8 mouse cellular contexts compared by ENCODE assay signal in the genomic region with DNA sequence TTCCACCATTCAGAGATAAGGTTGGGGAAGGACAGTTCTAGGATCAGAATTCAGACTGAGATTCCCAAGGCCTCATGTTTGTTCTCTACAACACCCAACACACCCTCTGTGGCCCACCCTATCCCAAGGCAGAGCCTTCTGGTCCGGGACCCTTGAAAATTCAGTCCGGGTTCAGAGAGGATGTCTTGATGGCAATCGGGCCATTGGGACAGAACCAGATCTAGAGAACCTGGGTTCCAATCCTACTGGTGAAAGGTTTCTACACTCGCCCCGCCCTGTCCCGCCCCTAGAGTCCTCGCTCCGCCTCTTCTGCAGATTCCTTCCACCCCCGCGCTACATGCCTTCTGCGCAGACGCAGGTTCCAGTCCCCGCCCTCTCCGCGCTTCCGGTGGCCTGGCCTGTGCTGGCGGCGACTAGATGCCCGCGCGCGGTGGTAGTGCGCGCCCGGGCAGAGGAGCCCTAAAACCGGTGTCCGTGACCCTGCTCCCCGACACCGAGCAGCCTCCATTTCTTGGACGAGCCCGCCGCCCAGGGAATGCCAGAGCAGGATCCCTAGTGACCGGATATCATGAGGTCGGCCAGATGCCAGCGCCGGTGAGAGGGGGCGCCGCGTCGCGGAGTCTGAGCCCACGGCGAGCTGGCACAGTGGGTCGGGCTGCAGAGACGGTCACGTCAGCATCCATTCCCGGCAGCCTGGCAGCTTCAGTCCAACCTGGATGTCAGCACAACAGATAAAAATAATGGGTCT. TPM values are rescaled to one million over a fixed set of nuclear protein-coding genes. Genes with fewer than 3 reads are reported as not detected.
DNase-seq lines count a peak whose midpoint lies in the region; ATAC-seq and TF ChIP-seq lines count a peak whose summit lies in the region.

TSS of gene Mpg (plus strand) at position 382 of the 748 bp plus-strand sequence.

- peaks cover 2% of the 10 kb centered on the region; the same call in 1 of the 2 replicates for H3K36me3 ChIP-seq in embryonic facial prominence, embryonic 11.5 days (replicated peaks; ENCODE audit: control insufficient read depth, insufficient read depth, low read depth, low read length)
- H3K36me3 ChIP-seq in limb, embryonic 14.5 days (ENCODE audit: control insufficient read depth, insufficient read depth, low read length), result peaks cover 23% of the 10 kb centered on the region
- peaks cover 4% of the 10 kb centered on the region; the same call in 1 of the 2 replicates for H3K36me3 ChIP-seq in midbrain, embryonic 16.5 days (ENCODE audit: control insufficient read depth, insufficient read depth, low read length)
- peaks cover 5% of the 10 kb centered on the region for H3K36me3 ChIP-seq in spleen, adult 2 months (ENCODE audit: control insufficient read depth, insufficient read depth, low read length)

- no peaks in the 10 kb centered on the region for H3K27me3 ChIP-seq in embryonic facial prominence, embryonic 11.5 days (ENCODE audit: control insufficient read depth, insufficient read depth, low read length)
- H3K27me3 ChIP-seq in limb, embryonic 14.5 days (ENCODE audit: control insufficient read depth, insufficient read depth, low read length), result no peaks in the 10 kb centered on the region
- peaks cover 22% of the 10 kb centered on the region for H3K27me3 ChIP-seq in midbrain, embryonic 16.5 days (ENCODE audit: control insufficient read depth, insufficient read depth, low read depth, low read length)
- H3K27me3 ChIP-seq in spleen, adult 2 months (ENCODE audit: control insufficient read depth, insufficient read depth, low read length), result peaks cover 9% of the 10 kb centered on the region

- H3K4me2 ChIP-seq in embryonic facial prominence, embryonic 11.5 days (ENCODE audit: low read depth, low read length), result peak within 1 kb of the TSS; percentile 82
- H3K4me2 ChIP-seq in limb, embryonic 14.5 days (replicated peaks; ENCODE audit: low read depth, low read length, severe bottlenecking), result peak within 1 kb of the TSS; percentile 87
- H3K4me2 ChIP-seq in midbrain, embryonic 16.5 days (ENCODE audit: low read length), result peak within 1 kb of the TSS; percentile 81

- peak; percentile 83 for DNase-seq in 3T3-L1 (ENCODE audit: low read depth, low spot score)
- DNase-seq in adrenal gland, postnatal 14 days, result peak; percentile 96
- DNase-seq in embryonic facial prominence, embryonic 11.5 days (ENCODE audit: low spot score), result peak; percentile 88
- DNase-seq in heart, adult 11 months, result peak; percentile 99
- peak; percentile 90 for DNase-seq in kidney, adult 18-20 months
- peak; percentile 86 for DNase-seq in limb, embryonic 14.5 days (ENCODE audit: low spot score)
- DNase-seq in spleen, adult 2 months (ENCODE audit: low read depth in 1 of 2, low spot score in 2 of 2), result peak; percentile 71 to 90

- ATAC-seq in embryonic facial prominence, embryonic 11.5 days (replicated peaks; ENCODE audit: insufficient number of reproducible peaks, low FRiP score, low TSS enrichment, low read depth), result peak; percentile 63
- peak; percentile 79 for ATAC-seq in limb, embryonic 14.5 days (ENCODE audit: low FRiP score, low read depth)
- peak; percentile 86 for ATAC-seq in midbrain, embryonic 16.5 days

- H3K9me3 ChIP-seq in embryonic facial prominence, embryonic 11.5 days (replicated peaks; ENCODE audit: control insufficient read depth, low read length), result no peaks in the 10 kb centered on the region
- H3K9me3 ChIP-seq in limb, embryonic 14.5 days (ENCODE audit: control insufficient read depth, low read length), result no peaks in the 10 kb centered on the region
- H3K9me3 ChIP-seq in midbrain, embryonic 16.5 days (replicated peaks; ENCODE audit: control insufficient read depth, low read length, poor library complexity, severe bottlenecking), result no peaks in the 10 kb centered on the region

- TF ChIP-seq POLR2A in limb, embryonic 14.5 days (IDR thresholded peaks at IDR 0.05; ENCODE audit: borderline replicate concordance, extremely low read depth, insufficient read depth, insufficient read length), result peak; percentile 96
- TF ChIP-seq POLR2A in spleen, adult 2 months (IDR thresholded peaks at IDR 0.05; ENCODE audit: low read depth, low read length), result peak; percentile 94

- H3K27ac ChIP-seq in embryonic facial prominence, embryonic 11.5 days (replicated peaks; ENCODE audit: low read depth, low read length), result 0 out of 2 replicates have a peak within 1 kb of the TSS, but pooled peaks have one; percentile 54
- H3K27ac ChIP-seq in limb, embryonic 14.5 days (replicated peaks; ENCODE audit: low read depth, low read length), result peak within 1 kb of the TSS; percentile 88
- H3K27ac ChIP-seq in midbrain, embryonic 16.5 days (ENCODE audit: low read length), result peak within 1 kb of the TSS; percentile 83
- H3K27ac ChIP-seq in spleen, adult 2 months (ENCODE audit: insufficient read depth, low read length), result peak within 1 kb of the TSS; percentile 76

- TF ChIP-seq CTCF in spleen, adult 2 months (IDR thresholded peaks at IDR 0.05; ENCODE audit: extremely low read depth, insufficient read depth, insufficient read length, insufficient replicate concordance), result no peak

- peak within 1 kb of the TSS; percentile 78 for H3K9ac ChIP-seq in embryonic facial prominence, embryonic 11.5 days (replicated peaks; ENCODE audit: low read length)
- H3K9ac ChIP-seq in limb, embryonic 14.5 days (ENCODE audit: low read depth, low read length, severe bottlenecking), result peak within 1 kb of the TSS; percentile 81
- peak within 1 kb of the TSS; percentile 89 for H3K9ac ChIP-seq in midbrain, embryonic 16.5 days (ENCODE audit: low read depth, low read length)

- 3% methylated on average over 47 of the region's 47 CpGs for WGBS in embryonic facial prominence, embryonic 11.5 days
- WGBS in limb, embryonic 14.5 days, result 3% methylated on average over 44 of the region's 47 CpGs
- WGBS in midbrain, embryonic 16.5 days, result 4% methylated on average over 47 of the region's 47 CpGs
- 4% methylated on average over 47 of the region's 47 CpGs for WGBS in spleen, adult 2 months

- H3K4me3 ChIP-seq in embryonic facial prominence, embryonic 11.5 days (ENCODE audit: low read depth, low read length), result peak within 1 kb of the TSS; percentile 68
- peak within 1 kb of the TSS; percentile 68 for H3K4me3 ChIP-seq in limb, embryonic 14.5 days (replicated peaks; ENCODE audit: low read length)
- peak within 1 kb of the TSS; percentile 69 for H3K4me3 ChIP-seq in midbrain, embryonic 16.5 days (ENCODE audit: low read depth, low read length)
- peak within 1 kb of the TSS; percentile 86 for H3K4me3 ChIP-seq in spleen, adult 2 months (ENCODE audit: extremely low read depth, insufficient read depth, insufficient read length)

- H3K4me1 ChIP-seq in embryonic facial prominence, embryonic 11.5 days (ENCODE audit: control insufficient read depth, insufficient read depth, low read length), result peaks cover 9% of the 10 kb centered on the region; the same call in 1 of the 2 replicates
- H3K4me1 ChIP-seq in limb, embryonic 14.5 days (ENCODE audit: control insufficient read depth, insufficient read depth, low read length), result peaks cover 40% of the 10 kb centered on the region
- peaks cover 22% of the 10 kb centered on the region for H3K4me1 ChIP-seq in midbrain, embryonic 16.5 days (ENCODE audit: control insufficient read depth, insufficient read depth, low read length)
- H3K4me1 ChIP-seq in spleen, adult 2 months (ENCODE audit: control insufficient read depth, insufficient read depth, insufficient read length), result peaks cover 19% of the 10 kb centered on the region

RNA-seq across cellular contexts. Expression of gene Mpg, which starts in this region (rescaled TPM):
- 15.3 and 21.3 TPM in 2 replicates for total RNA-seq in adrenal gland, postnatal 14 days (2021)
- 29.6 and 30.9 TPM in 2 replicates for polyA plus RNA-seq in embryonic facial prominence, embryonic 11.5 days (2014; fragmentation: Nextera tagmentation; extraction: Ambion mirVana)
- 27.1 and 27.9 TPM in 2 replicates for polyA plus RNA-seq in limb, embryonic 14.5 days (2012; rRNA removed)
- 40.1 and 43.9 TPM in 2 replicates for polyA plus RNA-seq in limb, embryonic 14.5 days (2014; fragmentation: Nextera tagmentation; extraction: Ambion mirVana)
- 36.1 and 41.7 TPM in 2 replicates for polyA plus RNA-seq in midbrain, embryonic 16.5 days (2015; fragmentation: Nextera tagmentation; extraction: Ambion mirVana)
- polyA plus RNA-seq in spleen, adult 2 months (2012; rRNA removed), result 10.4 and 11.1 TPM in 2 replicates

Comparison
In these comparisons a context has a peak if more than half of its experiments do, and no peak if none do; other contexts are left out.
1. Peak in every context shown above with its lines: DNase-seq, ATAC-seq, H3K4me3 ChIP-seq and H3K27ac ChIP-seq.